Mouse (Mus musculus): ENCODE data around the gene Gcnt4.

DNA sequence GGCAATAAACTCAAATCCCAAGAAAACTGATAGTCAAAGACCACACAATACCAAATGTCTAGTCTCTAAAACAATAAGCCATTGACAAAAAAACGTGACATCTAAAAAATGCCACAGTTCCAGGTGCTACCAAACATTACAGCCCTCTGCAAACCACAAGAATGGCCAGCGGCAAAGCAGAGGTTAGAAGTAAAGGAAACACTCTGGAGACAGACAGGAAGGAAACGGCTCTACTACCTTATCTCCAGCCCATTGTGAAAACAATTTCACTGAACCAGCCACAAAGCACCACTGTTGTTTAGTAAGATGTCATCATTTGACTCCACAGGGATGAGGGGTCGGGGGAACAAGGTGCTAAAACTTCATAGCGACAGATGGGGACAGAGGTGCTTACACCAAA, 70.8 kb downstream of the Gcnt4 start:
- no peak for TF ChIP-seq CTCF (IDR thresholded peaks at IDR 0.05; ENCODE audit: low read depth, low read length)
- no peak for TF ChIP-seq EP300 (IDR thresholded peaks at IDR 0.05; ENCODE audit: insufficient read depth, low read depth, low read length)
- TF ChIP-seq POLR2A (IDR thresholded peaks at IDR 0.05; ENCODE audit: insufficient read depth, low read length), result no peak

Measured in ES-Bruce4 (cell line).